Mouse (Mus musculus): Measurements from ENCODE around the gene Mmp23. TPM values are rescaled to one million over a fixed set of nuclear protein-coding genes. Genes with fewer than 3 reads are reported as not detected.
"Not testable (repeated sequence)": the region's sequence is repeated elsewhere in the genome, so short reads cannot be mapped to it uniquely, and the experiment has no call there.

The Mmp23 gene
- polyA plus RNA-seq, 1 experiment: 0.09 TPM

DNA sequence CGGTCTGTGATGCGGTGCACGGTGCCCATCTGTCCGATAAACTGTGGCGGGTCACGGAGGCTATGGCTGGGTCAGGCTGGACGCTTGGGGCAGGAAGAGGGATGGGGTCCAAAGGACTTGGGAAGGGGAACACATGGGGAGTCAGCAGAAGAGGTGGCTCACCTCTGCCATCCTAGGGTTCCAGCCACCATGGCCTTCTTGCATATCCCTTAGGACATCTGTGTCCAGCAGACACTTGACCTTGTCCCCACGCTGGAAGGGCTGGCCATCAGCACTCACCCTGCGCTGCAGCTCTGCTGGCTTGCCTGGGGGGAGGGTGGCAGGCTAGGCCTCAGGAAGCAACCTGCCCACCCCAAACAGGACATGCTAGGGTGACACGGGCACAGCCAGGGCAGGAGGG lies 5.8 kb upstream of the Mmp23 start:
- TF ChIP-seq GATA1 (IDR thresholded peaks at IDR 0.05; ENCODE audit: low read length): no peak

DNA sequence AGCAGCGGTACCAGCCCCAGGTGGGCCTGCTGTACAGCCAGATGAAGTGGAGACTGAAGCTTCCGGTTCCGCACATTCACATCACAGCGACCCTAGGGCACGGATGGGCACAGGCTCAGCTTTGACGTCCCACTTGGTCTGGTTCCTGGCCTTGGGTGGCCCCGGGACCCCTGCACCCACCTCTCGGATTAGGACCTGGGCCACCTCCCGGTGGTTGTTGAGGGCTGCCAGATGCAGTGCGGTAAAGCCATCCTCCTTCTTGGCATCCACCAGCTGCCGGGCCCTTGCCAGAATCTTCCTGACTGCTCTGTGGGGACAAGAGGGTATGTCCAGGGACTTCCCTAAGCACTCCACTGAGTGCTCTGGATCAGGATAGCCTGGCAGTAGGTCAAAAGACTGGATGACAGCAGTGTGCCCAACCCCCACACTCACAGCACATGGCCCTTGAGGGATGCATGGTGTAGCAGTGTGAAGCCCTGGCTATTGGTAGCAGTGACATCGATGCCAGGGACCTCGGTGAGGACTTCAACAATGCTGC lies 3.1 kb upstream of the Mmp23 start:
- no peak for TF ChIP-seq GATA1 (IDR thresholded peaks at IDR 0.05; ENCODE audit: low read length)

DNA sequence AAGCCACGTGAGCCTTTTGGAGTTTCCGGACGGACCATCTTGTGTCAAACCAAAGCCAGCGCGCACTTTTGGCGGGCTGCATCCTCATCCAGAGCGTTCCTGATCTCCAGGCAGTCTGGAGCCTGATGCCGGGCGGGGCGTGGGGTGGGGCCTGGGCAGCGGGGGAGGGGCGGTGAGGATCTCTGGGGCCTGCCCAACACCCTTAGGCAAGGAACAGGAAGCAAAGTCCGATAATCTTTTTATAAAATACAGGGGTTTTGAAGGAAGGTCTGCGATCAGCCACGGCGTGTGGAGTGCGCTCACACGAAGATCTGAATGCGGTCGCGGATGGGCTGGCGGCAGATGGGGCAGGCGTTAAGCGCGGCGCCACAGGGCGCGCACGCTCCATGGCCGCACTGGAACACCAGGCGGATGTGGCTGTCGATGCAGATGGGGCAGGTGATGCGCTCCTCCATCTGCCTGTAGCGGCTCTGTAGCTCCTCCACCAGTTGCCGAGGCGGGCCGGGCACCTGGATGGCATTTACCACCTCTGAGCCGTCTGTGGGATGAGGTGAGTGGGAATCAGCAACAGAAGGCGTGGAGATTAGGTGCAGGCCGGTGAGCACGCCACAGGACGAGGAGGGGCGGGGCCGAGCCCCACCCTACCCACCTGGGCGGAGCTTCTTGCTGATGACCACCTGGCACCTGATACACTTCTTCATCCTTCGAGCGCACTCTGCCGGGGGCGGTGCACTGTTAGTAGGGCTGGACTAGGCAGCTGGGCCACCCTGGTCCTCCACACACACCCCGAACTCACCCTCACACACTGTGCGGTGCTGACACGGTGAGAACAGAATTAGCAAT lies 1.5 kb upstream of the Mmp23 start:
- TF ChIP-seq GATA1 (IDR thresholded peaks at IDR 0.05; ENCODE audit: low read length): no peak

DNA sequence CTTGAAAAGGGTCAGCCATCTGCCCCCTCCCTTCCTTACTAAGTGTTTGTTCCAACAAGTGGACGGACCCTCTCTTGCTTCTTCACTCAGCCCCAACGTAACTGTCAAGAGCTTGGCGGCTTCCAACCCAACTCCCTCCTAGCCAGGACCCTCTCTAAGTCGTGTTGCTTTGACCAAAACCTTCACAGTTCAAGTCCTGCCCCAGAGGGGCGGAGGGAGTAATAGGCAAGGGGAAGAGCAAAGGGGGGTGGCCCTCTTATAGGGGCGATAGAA lies 935 bp upstream of the Mmp23 start:
- no peak for TF ChIP-seq GATA1 (IDR thresholded peaks at IDR 0.05; ENCODE audit: low read length)

DNA sequence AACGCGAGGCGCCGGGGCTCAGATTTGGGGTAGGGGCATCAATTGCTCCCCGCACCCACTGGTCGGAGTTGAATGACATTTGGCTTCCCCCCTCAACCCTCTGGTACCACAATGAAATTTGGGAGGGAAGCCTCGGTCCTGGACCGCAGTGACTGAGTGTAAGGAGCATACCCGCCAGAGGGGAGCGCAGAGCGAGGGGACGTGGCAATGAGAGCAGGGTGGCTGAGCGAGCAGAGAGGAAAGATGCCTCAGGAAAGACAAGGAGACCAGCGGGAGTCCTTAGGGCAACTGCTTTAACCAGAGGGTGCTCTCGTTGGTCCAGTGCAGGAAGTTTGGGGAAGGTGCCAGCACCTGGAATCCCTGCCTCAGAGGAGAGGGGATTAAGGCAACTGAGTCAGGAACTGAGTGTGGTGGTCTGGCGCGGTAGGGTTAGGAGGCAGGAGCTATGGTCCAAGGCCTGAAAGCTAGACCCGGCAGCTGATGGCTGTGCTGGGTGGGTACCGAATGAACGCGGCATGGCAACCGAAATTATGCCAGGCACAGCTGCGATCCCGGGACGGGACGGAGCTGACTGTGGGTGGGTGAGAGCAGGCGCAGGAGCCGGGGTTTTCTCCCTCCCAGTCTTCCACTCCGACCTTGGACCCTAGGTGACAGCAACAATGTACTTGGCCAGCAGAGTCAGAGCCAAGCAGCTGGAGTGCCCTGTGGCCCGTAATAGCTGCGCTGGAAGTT lies 433 bp upstream of the Mmp23 start:
- no peak for TF ChIP-seq GATA1 (IDR thresholded peaks at IDR 0.05; ENCODE audit: low read length)

DNA sequence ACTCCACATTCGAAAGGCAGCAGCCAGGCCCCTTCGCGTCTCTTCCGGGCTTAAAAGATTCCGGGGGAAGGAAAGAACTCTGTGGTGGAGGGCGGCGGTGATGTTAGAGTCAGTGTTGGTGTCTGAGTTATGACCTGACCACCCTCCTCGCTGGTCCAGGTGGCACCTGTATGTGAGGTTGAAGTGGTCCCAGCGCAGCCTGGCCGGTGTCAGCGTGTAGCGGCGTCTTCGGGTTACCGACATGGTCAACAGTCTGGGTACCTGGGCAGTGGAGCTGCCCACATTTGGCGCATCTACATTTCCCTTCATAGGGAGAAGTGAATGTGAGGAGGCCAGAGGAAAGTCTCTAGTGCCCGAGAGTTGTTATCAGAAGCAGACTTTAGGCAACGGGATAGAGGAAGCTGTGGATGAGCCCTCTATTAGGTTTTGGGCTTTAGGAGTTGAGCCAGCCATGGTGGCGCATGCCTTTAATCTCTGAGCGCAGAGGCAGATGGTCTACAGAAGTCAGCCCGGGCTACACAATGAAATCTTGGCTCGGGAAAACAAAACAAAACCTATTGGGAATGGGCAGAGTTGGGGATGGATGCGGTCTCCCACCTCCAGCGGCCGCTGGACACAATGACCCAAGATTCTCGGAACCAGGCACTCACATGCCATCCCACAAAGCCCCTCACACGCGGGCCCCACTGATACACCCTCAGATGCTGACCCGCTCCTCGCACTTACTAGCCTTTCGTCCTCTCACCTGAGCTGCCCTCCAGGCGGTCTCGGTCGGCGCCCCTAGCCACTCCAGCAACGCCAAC lies 700 bp downstream of the Mmp23 start:
- no peak for TF ChIP-seq GATA1 (IDR thresholded peaks at IDR 0.05; ENCODE audit: low read length)

DNA sequence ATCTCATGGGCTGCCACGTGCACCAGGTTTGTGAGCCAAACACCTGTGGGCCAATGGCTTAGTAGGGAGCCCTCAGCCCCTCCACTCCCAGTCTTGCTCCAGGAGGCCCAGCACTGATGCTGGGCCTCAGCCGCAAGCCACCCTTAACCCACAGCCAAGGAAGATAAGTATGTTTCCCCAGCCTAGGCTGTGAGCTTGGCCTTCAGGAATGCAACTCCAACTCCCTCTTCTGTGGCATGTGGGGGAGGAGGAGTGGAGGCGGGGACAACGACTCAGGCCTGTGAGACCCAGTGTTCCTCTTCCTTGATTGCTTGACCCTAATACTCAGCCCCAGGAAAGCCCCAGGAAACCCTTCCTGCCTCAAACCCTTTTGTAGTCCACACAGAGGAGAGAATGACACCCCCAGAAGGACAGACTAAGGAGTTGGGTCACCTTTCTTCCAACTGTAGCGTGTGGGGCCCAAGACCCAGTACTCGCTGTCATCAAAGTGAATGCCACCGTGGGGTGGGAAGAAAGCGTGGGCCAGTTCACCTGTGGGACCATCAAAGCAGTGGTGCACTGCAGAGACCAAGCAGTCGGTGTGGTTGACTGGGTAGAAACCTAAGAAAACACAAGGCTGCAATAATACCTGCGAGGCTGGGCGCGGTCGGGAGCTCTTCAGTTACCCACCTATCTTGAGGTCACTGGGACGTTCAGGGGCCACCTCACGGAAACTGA lies 1.5 kb downstream of the Mmp23 start:
- no peak for TF ChIP-seq GATA1 (IDR thresholded peaks at IDR 0.05; ENCODE audit: low read length)

DNA sequence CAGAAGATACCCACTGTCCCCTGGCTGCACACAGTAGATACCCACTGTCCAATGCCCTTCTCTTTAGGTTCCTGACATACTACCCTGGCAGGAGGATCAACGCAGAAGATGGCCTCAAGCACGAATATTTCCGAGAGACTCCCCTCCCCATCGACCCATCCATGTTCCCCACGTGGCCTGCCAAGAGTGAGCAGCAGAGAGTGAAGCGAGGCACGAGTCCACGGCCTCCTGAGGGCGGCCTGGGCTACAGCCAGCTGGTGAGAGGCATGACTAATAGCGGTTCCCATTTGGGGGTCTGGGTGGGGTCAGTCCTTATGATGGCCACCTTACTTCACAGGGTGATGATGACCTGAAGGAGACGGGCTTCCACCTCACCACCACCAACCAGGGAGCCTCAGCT lies 3.8 kb downstream of the Mmp23 start:
- no peak for TF ChIP-seq GATA1 (IDR thresholded peaks at IDR 0.05; ENCODE audit: low read length)

DNA sequence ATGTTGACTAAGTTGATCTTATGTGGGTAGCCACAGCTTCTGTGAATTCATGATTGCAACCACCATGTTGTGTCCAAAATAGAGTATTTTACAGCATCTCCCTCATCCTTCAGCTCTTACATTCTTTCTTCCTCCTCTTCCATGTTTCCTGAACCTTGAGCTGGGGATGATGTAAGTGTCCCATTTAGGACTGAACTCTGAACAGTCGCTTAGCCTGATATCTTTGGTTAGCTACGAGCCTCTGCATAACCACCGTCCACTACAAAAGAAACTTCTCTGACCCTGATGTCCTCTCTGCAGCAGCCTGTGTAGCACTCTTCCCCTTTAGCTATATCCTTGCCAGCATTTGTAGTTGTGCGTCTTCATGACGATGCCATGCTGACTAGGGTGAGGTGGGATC lies 7.5 kb downstream of the Mmp23 start:
- TF ChIP-seq GATA1 (IDR thresholded peaks at IDR 0.05; ENCODE audit: low read length): no peak

DNA sequence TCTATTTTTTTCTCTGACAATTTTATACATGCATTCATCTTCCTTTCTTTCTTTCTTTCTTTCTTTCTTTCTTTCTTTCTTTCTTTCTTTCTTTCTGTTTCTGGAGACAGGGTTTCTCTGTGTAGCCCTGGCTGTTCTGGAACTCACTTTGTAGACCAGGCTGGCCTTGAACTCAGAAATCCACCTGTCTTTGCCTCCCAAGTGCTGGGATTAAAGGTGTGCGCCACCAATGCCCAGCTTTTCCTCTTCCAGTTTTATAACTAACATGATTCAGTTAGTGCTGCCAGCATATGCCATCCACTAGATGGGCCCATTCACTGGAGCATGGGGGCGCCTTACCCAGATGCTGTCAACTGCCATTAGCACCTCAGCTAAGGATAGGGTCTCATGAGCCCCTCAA lies 7.9 kb downstream of the Mmp23 start, which contains the start of gene Gm10563:
TSS of gene Gm10563 (minus strand) at position 101 of the 400 bp plus-strand sequence.
- TF ChIP-seq GATA1 (IDR thresholded peaks at IDR 0.05; ENCODE audit: low read length): not testable (repeated sequence)

DNA sequence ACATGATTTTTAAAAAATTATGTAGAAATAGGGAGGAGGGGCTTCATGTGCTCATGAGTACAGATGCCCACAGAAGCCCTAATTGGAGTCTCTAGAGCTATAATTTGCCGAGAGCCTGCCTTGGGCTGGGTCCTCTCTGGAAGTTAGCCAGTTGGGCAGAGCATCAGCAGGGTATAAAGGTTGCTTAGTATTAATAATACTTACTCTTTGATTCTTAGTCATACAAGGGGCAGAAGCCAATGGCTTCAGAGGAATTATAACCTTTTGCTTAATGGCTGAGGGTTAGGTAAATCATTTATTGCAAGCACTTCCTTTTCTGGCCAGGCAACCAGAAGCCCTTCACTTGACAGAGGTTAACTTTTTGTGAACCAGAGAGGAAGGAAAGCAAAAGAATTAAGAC lies 9.7 kb downstream of the Mmp23 start:
- no peak for TF ChIP-seq GATA1 (IDR thresholded peaks at IDR 0.05; ENCODE audit: low read length)

DNA sequence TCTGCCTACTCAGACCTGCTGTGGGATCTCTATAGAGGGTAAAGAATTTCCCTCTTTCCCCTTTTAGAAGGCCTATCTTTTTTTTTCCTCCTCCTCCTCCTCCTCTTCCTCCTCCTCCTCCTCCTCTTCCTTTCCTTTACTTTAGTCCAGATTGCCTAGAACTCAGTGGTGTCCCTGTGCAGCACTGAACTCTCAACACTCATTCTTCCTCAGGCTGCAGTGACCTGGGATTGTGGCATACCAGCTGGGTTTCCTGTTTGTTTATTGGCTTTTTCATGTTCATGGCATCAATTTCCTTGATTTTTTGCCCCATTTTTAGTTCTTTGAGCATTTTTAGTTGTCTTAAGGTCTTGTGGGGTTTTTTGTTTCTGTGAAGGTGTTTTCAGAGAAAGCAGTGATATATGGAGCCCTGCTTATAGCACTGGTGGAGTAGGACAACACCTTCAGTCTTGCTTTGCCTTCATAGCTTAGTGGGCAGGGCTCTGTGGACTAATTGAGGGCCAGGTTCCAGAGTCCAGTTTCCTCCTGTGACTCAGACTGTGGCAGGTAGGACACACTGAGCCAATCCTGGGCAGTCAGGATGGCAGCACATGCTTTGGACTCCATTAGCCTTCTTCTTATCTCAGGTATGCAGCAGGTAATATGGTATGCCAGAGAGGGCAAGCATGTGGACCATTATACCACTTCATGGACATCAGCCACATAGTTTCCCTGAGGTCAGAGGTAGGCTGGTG lies 17.3 kb downstream of the Mmp23 start:
- TF ChIP-seq GATA1 (IDR thresholded peaks at IDR 0.05; ENCODE audit: low read length): no peak

DNA sequence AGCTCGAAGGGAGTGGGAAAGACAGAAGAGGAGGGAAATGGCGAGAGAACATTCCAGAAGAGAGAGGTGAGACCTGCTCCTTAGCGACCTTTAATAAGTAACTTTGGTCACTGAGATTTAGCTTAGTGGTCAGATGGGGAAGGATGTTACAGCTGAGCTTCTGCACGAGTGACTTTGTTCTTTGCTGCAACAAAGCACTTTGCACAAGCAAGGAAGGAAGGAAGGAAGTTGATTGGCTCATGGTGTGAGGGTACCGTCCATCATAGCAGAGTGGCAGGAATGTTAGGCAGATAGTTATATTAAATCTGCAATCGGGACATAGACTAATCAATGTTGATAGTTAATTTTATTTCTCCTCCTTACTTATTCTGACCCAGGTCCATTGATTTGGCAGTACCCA lies 22.9 kb downstream of the Mmp23 start:
- no peak for TF ChIP-seq GATA1 (IDR thresholded peaks at IDR 0.05; ENCODE audit: low read length)

Measured in G1E-ER4 (cell line).